Mouse (Mus musculus) lung, adult 10 weeks (tissue): ENCODE results near the gene A930002H24Rik. TPM values are rescaled to one million over a fixed set of nuclear protein-coding genes. Genes with fewer than 3 reads are reported as not detected.

ENCODE experiments used
- polyA plus RNA-seq: library from polyadenylated mRNA; stranded (reverse); fragments of 350-450 nt; fragmentation: Illumina TruSeq; extraction: RNeasy Lipid Tissue Mini Kit (QIAGEN cat#74804); gene quantifications from one replicate; pipeline ENCODE4 v1.2.3, GENCODE M21; 2014; ENCODE audit warnings: low read depth, low replicate concordance; ENCODE audit not compliant: insufficient read depth

The A930002H24Rik gene
- not detected for polyA plus RNA-seq

DNA sequence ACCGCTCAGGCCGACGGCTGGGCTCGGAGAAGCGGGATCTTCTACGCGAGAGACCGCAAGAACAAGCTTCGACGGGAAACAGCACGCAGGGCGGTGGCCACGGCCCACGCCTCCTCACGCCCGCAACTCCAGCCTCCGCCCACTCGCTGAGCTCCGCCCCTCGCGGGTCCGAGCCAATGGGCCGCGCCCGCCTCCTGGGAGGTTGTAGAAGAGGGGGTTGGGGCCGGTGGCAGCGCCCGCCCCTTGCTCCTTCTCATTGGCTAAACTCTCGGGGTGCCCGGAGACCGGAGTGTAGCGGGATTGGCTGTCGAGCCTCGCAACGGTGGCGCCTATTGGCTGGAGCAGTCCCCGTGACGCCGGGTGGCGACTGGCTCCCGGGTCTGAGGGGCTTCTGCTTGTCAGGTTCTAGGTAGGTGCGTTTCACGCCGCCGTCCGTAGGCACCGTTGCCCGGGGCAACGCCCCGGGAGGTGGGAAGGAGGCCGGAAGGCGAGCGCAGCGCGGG lies at the start of gene A930002H24Rik:
Gene A930002H24Rik, minus strand, starts transcription at position 145 of the 503 bp plus-strand sequence.

DNA sequence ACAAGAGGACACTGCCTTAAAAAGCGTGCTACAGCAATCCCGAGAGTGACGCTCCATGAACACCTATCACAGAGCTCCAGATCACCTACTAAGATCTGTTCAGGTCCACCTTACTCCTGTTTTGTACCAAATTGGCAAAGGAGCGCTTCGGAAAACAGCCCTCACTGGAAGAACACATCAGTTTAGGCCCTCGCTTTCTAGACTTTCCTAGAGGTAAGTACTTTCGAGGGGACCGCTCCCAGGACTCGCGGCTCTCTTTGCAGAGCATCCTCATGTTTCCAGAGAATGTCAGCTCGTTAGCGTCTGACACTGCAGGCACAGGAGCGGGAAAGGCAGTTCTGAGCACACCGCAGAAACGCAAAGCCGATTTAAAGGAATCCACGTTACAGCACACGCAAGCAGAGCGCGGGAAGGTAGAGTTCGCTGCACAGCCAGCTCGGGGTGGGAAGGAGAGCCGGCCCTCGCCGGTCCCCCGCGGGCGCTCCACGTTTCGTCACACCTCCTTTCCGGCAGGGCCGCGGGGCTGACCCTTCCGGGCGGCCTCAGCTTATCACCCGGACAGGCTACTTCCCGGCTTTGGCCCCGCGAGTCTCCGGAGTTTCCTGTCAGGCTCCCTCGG lies 470 bp downstream of the A930002H24Rik start, which contains the start of gene Fer:
Gene Fer, plus strand, starts transcription at position 51 of the 619 bp plus-strand sequence.

Other genes starting within 250 kb of the A930002H24Rik start
- 6.4 TPM for gene Fer, start 729 bp downstream of the A930002H24Rik start, polyA plus RNA-seq